Mouse (Mus musculus) 3T3-L1 (cell line): ENCODE data around the gene Pcdh15.

Experiments
- DNase-seq: peaks from one replicate; pipeline ENCODE4 v3.0.0-alpha.2; 2015; ENCODE audit warnings: low read depth, low spot score

The Pcdh15 gene

DNA sequence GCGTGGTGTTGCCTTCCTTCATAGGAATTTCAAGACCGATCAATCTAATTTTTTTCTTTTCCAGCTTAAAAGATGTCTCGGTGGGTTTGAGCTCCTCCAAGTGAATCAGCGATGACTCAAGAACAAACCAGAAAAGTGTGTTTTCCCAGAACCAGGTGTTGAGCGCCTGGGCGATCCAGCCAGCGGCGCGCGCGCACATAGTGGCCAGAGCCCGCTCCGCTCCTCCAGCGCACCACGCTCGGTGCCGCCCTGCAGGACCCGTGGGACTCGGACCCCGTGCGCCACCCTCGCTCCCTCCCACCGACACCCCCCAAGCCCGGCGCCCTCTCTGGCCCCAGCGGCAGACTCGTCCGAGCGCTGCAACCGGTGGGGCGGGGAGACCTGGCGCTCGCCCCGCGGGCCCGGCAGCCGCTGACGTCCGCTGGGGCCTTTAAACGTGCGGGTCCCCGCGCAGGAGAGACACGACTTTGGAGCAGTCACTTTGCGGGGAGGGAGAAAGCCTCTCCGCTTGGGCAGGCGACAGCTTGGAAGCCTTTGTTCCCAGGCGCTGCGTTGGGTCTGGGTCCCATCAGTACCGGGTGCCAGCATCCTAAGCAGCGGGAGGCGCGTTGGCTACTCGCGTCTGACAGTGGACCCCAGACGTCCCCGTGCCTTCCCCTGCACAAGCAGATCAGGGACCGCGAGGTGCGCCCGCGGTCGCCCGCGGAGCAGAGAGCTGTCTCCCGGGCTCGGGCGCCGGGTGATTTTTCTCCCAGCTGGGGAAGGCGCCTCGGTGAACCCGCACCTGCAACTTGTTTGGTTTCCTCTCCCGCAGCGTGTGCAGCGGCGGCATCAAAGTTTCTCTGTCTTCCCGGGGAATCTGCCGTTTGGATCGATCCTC lies at the start of gene Pcdh15:
Gene Pcdh15 (plus strand): TSS at position 377 of the 880 bp plus-strand sequence.
- no peak for DNase-seq

DNA sequence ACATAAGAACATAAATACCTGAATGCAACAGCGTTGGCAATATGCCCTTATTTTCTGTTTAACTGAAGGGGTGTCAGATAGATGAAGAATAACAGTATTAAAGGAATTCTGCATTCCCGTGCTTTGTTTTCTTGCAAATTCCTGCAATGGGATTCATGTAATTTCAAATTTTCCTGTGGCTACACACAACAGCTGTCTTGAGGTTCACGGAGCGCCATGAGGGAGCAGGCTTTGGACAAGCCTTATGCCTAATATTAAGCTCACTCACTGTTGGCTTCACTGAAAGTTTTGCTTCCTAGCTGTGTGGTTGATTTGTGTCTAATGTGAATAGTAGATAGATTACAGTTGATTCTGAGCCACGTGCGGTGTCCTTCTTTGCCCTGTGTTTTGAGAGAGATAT lies 47.1 kb upstream of the Pcdh15 start:
- no peak for DNase-seq

DNA sequence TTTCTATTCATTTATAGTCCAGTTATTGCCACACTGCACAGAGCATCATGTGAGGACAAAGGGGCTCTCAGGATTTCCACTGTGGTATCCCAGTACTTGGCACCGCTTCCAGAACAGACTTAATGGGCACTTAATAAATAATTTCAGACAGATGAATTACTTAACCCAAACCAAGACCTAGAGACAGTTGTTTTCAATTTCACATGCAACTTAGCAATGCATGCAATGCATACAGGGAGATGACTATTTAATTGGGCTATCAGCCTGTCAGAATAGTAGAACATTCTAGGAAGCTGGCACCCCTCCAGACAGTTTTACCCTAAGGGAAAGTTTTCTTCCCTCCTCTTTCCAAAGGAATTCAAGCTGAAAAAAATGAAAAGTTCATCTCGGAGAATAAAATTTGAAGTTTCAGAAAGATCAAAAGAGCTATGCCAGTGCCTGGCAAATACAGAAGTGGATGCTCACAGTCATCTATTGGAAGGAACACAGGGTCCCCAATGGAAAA lies 39.4 kb upstream of the Pcdh15 start:
- peak; percentile 53 for DNase-seq

DNA sequence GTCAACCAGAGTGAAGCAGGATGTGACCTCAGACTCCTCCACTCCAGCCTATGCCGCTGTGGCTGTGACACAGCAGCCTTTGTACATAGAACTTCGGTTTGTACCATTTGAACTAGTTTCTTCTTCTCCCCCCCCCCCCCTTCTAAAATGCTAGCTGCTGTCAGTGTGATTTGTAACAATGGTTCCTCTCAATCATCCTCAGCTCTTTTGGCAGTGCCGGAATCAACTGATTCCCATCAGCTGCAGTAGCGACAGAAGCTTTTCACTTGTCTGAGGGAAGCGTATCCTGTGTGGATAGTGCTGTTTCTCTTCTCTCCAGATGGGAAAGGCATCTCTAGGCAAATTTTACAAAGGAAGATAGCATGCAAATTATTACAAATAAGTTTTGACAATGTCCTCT lies 12.4 kb upstream of the Pcdh15 start:
- no peak for DNase-seq

GRCm38 (mm10) chr10:73096531-73097135 lies 2.5 kb upstream of the Pcdh15 start:
- DNase-seq = no peak

DNA sequence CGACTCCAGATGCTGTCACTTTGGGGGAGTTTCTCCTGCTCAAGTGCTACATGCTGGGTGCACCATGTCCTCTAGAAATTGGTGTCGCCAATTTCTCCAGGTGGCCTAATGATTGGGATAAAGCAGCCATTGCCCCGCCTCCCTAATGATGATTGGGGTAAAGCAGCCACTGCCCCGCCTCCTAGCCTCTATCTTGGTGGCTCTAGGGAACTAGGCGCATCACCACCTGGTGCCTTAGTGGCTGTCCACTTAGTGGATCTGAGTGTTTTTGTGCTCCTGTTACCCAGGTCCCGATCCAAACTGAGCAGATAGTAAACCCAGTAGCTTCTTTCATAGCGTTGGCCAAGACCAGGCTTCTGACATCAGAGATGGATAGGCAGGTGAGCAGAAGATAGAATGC lies 2.0 kb upstream of the Pcdh15 start:
- DNase-seq = no peak

DNA sequence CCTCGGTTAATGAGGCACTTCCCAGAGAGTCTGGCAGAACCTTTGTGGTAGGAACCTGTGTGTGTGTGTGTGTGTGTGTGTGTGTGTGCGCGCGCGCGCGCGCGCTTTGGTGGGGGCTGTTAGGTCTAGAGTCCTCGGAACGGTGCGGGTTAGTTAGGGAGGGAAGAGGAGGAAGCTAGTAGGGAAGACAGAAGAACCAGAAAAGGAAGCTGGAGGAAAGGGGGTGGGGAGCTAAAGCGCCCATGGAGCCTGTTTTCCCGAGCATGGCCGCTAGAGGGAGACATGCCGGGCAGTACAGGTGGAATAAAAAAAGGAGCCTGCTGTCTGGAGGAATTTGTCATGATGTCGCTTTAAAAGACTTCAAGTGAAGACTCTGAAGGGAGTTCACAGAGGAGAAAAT lies 1.2 kb upstream of the Pcdh15 start:
- DNase-seq = peak; percentile 22

DNA sequence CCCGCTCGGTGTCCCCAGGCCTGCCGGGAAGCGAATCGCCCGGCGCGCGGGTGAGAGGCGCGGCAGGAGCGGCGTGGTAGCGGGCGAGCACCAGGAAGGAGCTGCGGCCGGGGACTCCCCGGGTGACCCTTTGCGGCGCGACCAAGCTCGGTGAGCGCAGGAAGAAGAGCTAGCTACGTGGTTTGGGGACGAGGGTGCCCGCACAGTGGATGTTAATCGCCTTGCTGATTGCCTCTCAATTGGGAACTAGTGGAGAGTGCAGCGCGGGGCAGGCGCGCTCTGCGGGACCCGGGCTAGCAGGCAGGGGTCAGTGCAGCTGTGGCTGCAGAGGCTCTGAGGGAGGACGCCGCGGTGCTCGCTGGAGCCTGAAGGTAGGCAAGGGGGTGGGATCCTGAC lies 702 bp downstream of the Pcdh15 start:
- DNase-seq = no peak

- DNase-seq = no peak
Measured at GRCm38 (mm10) chr10:73103383-73103994, 4.3 kb downstream of the Pcdh15 start.

GRCm38 (mm10) chr10:73105893-73106292 lies 6.8 kb downstream of the Pcdh15 start:
- DNase-seq = peak; percentile 48

GRCm38 (mm10) chr10:73137985-73138384 lies 38.8 kb downstream of the Pcdh15 start:
- no peak for DNase-seq

- DNase-seq = no peak
Measured at GRCm38 (mm10) chr10:73147543-73147942, 48.4 kb downstream of the Pcdh15 start.

DNA sequence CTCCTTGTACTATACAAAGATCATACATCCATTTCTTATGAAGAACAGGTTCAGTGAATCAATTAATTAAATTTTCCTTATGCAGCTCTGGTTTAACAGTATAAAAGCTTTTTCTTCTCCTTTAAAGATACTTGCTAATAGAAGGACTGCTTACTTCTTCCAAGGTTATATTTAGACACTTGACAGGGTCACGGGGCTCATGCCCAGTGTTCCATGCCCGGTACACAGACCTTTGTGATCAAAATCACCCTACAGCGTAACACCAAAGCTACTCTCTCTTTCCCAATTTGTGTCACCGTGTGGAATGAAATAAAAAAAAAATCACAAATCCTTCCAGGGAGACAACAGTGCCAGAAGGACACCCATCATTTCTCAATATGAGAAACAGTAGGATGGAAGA lies 48.8 kb downstream of the Pcdh15 start:
- no peak for DNase-seq

DNA sequence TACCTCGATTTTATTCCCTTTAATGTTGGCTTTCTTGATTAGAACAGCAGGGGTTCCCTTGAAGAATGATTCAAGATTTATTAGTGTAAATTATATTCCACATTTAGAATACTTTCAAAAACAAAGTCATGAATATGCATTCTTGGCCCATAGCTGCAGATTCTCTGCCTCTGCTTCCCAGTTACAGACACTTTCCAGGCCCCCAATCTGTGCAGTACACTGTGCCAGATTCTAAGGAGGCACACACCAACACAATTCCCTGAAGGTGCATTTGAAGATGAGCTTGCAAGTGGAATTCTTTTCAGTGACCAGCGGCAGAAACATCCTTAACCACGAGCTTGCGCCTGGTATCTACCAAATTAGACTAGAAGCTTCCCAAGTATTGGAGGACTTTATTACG lies 55.4 kb downstream of the Pcdh15 start:
- no peak for DNase-seq

- DNase-seq = no peak
Measured at GRCm38 (mm10) chr10:73161757-73162156, 62.6 kb downstream of the Pcdh15 start.

DNA sequence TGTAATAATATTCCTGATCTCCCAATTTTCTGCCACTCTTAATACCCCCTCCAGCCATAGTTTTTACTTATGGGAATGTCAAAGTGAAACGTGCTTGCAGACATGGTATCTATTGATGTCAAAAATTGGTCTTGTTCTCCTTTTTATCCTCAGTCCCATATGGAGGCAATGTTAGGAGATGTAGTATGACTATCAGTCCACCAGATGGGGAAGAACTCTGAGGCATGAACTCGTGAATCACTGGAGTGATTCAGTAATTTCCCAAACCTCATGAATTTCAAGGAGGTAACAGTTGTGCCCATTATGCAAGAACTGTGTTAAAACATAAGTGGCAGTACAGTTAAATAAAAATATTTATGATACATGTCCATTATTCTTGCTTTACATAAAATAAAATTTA lies 116.9 kb downstream of the Pcdh15 start:
- peak; percentile 29 for DNase-seq

DNA sequence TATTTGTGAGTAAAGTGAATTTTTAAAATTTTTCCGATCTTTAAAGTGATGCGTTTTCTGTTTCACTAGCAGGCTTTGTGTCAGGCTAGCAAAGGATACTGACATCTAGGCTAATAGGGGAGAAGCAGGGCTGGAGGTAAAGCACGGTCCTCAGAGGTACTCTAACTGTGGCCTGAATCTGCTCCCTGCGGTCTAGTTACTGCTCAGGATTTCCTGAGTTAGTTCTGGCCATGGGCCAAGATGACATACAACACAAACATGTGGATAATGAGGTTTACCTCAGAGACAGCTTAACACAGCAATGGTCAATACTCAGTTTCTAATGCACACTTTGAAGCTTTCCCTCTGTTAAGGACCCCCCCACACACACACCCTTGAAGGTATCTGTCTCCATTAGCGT lies 143.2 kb downstream of the Pcdh15 start:
- DNase-seq = peak; percentile 6

GRCm38 (mm10) chr10:73280438-73280837 lies 181.3 kb downstream of the Pcdh15 start:
- no peak for DNase-seq

GRCm38 (mm10) chr10:73296456-73296855 lies 197.3 kb downstream of the Pcdh15 start:
- no peak for DNase-seq

GRCm38 (mm10) chr10:73301951-73302350 lies 202.8 kb downstream of the Pcdh15 start:
- no peak for DNase-seq

DNA sequence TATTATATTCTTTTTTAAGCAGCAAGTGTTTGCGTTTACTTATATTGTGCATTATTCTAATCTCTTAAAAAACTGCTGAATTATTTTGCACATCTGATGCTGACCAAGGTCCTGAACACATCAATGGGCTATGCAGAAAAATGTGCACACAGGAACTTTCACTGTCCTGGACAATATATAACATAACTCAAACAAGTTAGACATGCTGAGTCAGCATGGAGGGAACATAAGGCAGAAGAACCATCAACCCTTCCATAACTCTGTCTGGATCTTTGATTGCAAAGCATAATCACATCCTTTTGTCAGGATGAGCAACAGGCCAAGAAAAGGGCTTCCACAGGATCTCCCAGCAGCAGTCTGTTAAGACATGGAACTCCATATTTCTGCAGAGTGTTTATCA lies 207.5 kb downstream of the Pcdh15 start:
- no peak for DNase-seq

DNA sequence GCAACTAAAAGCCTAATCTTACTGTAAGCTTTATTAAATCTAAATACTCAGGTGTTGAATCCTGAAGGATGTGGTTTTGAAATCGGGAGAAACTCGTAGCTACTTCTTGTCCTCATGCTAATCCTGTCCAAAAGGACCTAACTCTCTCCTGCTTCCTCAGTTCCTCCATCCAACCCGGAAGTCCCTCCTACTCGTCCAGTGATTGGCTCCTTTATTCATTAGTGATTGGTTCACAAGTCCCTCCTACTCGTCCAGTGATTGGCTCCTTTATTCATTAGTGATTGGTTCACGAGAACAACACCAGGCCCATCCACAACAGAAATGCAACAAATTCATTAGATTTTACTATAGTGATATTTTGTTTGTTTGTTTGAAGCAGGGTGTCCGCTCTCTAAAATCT lies 227.7 kb downstream of the Pcdh15 start:
- peak; percentile 77 for DNase-seq

DNA sequence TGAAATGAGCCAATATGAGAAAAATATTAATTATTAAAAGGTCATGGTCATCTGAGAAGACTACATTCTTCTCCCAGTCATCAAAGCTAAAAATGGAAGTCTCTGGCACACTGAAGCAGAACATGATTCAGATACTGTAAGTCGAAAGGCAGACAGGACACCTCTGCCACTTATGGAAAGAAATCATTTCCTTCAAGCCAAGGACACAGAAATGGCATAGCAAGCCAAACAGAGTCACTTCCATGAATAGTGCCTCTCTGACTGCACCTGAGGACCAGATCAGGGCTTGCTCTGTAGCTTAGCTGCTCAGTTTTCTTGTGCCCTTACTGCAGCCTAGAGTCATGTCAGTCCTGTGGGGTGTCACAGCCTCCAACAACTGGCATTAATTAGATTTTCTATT lies 234.3 kb downstream of the Pcdh15 start:
- no peak for DNase-seq
